Mouse (Mus musculus) adrenal gland, postnatal 14 days (tissue): ENCODE measurements around the gene Gm13278. TPM values are rescaled to one million over a fixed set of nuclear protein-coding genes. Genes with fewer than 3 reads are reported as not detected.
A peak's percentile ranks its signal among the peaks of the same experiment; 100 is the strongest.
"Not testable (repeated sequence)": the region's sequence is repeated elsewhere in the genome, so short reads cannot be mapped to it uniquely, and the experiment has no call there.

ENCODE experiments used
- DNase-seq: peaks from one replicate; pipeline ENCODE4 v3.0.0; 2021; ENCODE audit warnings: mixed read lengths
- total RNA-seq: library from RNA; stranded (reverse); gene quantifications from 2 replicates; pipeline ENCODE4 v1.2.3, GENCODE M21; 2021

The Gm13278 gene
- total RNA-seq, 1 experiment from 2014 or later = not detected

GRCm38 (mm10) chr4:88793936-88794675 is 2.8 kb downstream of the Gm13278 start, which contains the start of gene Gm13275:
Gene Gm13275 (plus strand): TSS chr4:88794487.
- DNase-seq = peak; percentile 52

DNA sequence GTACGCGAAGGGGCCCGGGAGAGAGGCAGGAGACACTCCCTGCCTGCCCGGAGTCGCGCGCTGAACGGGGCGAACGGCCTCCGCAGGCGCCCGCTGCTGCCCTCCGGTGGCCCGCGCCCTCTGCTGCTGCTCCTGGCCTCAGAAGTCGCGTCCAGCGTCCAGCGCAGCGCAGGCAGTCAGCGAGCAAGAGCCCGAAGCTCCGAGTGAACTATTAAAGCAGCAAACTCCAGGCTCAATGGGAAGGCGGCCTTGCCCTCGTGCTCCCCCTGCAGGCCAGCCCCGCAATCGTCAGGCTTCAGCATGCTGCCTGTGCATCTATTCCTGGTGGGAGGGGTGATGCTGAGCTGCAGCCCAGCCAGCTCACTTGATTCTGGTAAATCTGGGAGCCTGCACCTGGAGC is 5.7 kb downstream of the Gm13278 start, which contains the start of gene Gm13279:
Gene Gm13279 (plus strand): TSS at position 301 of the 400 bp plus-strand sequence.
- not testable (repeated sequence) for DNase-seq

GRCm38 (mm10) chr4:88799365-88799764 is 8.0 kb downstream of the Gm13278 start, which contains the start of gene Gm13285:
Gene Gm13285 (plus strand): TSS chr4:88799665.
- DNase-seq = not testable (repeated sequence)

DNA sequence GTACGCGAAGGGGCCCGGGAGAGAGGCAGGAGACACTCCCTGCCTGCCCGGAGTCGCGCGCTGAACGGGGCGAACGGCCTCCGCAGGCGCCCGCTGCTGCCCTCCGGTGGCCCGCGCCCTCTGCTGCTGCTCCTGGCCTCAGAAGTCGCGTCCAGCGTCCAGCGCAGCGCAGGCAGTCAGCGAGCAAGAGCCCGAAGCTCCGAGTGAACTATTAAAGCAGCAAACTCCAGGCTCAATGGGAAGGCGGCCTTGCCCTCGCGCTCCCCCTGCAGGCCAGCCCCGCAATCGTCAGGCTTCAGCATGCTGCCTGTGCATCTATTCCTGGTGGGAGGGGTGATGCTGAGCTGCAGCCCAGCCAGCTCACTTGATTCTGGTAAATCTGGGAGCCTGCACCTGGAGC is 11.6 kb downstream of the Gm13278 start, which contains the start of gene Gm13287:
Gene Gm13287 (plus strand): TSS at position 301 of the 400 bp plus-strand sequence.
- not testable (repeated sequence) for DNase-seq

DNA sequence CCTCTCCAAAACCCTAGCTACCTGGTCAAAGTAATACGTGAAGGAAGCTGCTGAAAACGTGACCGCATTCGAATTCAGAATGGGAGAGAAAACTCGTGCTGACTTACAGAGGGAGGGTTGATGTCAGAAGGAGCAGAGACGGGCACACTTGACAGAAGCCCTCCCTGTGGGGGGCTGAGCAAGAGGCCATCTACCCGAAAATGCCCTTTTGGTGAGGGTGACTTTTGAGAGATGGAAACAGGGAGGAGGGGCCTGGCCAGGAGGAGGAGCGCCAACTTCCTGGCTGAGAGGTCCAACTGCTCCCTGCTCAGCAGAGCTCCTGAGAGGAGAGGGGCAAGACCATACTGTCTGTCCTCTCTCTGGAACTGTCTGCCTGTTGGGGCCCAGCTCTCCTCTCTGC is 13.9 kb downstream of the Gm13278 start, which contains the start of gene Gm13288:
Gene Gm13288 (plus strand): TSS at position 301 of the 400 bp plus-strand sequence.
- DNase-seq = not testable (repeated sequence)

- peak; percentile 45 for DNase-seq
These were observed 14.4 kb downstream of the Gm13278 start for GRCm38 (mm10) chr4:88805761-88806160.

DNA sequence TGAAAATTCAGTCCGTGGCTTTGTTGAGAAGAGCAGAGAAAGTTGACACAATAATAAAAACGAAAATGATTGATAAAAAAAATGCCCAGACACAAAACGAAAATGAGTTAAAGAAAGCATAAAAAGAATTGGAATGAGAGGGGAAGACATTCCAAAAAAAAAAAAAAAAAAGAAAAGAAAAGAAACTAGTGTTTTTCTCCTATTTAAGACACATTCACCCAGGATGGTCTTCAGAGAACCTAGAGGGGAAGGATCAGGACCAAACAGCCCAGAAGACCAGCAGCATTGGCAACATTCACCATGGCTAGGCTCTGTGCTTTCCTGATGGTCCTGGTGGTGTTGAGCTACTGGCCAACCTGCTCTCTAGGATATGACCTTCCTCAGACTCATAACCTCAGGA is 24.6 kb downstream of the Gm13278 start, which contains the start of gene Ifna7:
Gene Ifna7 (plus strand): TSS at position 301 of the 400 bp plus-strand sequence.
- DNase-seq = no peak

DNA sequence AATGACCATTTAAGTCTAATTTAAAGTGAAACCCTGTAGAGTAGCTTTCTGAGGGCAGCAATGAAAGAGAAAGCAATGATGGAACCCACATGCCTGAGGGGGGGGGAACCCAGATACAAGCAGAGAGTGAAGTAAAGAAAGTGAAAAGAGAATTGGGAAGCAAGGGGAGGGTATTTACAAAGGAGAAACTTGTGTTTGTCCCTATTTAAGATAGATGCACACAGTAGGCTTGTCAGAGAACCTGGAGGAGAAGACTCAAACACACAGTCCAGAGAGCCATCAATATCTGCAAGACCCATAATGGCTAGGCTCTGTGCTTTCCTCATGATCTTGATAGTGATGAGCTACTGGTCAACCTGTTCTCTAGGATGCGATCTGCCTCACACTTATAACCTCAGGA is 28.3 kb downstream of the Gm13278 start, which contains the start of gene Ifna11:
Gene Ifna11 (plus strand): TSS at position 301 of the 400 bp plus-strand sequence.
- no peak for DNase-seq

GRCm38 (mm10) chr4:88822995-88823394 is 31.6 kb downstream of the Gm13278 start:
- DNase-seq = peak; percentile 14

DNA sequence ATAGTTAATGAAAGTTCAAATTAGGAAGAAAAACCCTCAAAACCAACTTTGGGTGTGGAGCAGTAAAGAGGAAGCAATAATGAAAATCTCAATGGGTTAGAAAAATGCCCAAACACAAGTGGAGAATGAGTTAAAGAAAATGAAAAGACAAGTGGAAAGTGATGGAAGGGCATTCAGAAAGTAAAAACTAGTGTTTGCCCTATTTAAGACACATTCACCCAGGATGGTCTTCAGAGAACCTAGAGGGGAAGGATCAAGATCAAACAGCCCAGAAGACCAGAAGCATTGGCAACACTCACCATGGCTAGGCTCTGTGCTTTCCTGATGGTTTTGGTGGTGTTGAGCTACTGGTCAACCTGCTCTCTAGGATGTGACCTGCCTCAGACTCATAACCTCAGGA is 35.8 kb downstream of the Gm13278 start, which contains the start of gene Ifna6:
Gene Ifna6 (plus strand): TSS at position 301 of the 400 bp plus-strand sequence.
- DNase-seq = not testable (repeated sequence)

GRCm38 (mm10) chr4:88830523-88830922 is 39.2 kb downstream of the Gm13278 start:
- peak; percentile 26 for DNase-seq

- not testable (repeated sequence) for DNase-seq
These were observed 43.9 kb downstream of the Gm13278 start, which contains the start of gene Ifna5 for GRCm38 (mm10) chr4:88835225-88835624. Gene Ifna5 (plus strand): TSS chr4:88835525.

- peak; percentile 12 for DNase-seq
These were observed 47.5 kb downstream of the Gm13278 start for GRCm38 (mm10) chr4:88838828-88839227.

GRCm38 (mm10) chr4:88840058-88840457 is 48.7 kb downstream of the Gm13278 start:
- no peak for DNase-seq

- DNase-seq = no peak
These were observed 50.1 kb downstream of the Gm13278 start, which contains the start of gene Ifna4 for GRCm38 (mm10) chr4:88841438-88841911. Gene Ifna4 (plus strand): TSS chr4:88841861.

Other genes starting within 250 kb of the Gm13278 start
- not detected in 2 replicates for gene Ifna15, start 233.3 kb upstream of the Gm13278 start, total RNA-seq
- not detected in 2 replicates for gene Ifna14, start 219.8 kb upstream of the Gm13278 start, total RNA-seq
- not detected in 2 replicates for gene Ifna9, start 199.2 kb upstream of the Gm13278 start, total RNA-seq
- not detected in 2 replicates for gene Ifna12, start 188.2 kb upstream of the Gm13278 start, total RNA-seq
- gene C87499, start 157.1 kb upstream of the Gm13278 start, total RNA-seq = not detected in 2 replicates
- not detected in 2 replicates for gene Ifna13, start 147.1 kb upstream of the Gm13278 start, total RNA-seq
- gene Ifna16, start 114.6 kb upstream of the Gm13278 start, total RNA-seq = not detected in 2 replicates
- not detected in 2 replicates for gene Ifna2, start 107.6 kb upstream of the Gm13278 start, total RNA-seq
- gene Ifnab, start 100.2 kb upstream of the Gm13278 start, total RNA-seq = not detected in 2 replicates
- gene Gm26566, start 69.7 kb upstream of the Gm13278 start, total RNA-seq = 0.49 and 0.89 TPM in 2 replicates
- gene Klhl9, start 69.1 kb upstream of the Gm13278 start, total RNA-seq = 72.3 and 74.9 TPM in 2 replicates
- gene Gm13271, start 36.7 kb upstream of the Gm13278 start, total RNA-seq = not detected in 2 replicates
- not detected in 2 replicates for gene Gm13283, start 31.4 kb upstream of the Gm13278 start, total RNA-seq
- not detected in 2 replicates for gene Gm13290, start 17.7 kb upstream of the Gm13278 start, total RNA-seq
- gene Gm13289, start 14.6 kb upstream of the Gm13278 start, total RNA-seq = not detected in 2 replicates
- not detected in 2 replicates for gene Gm13272, start 11.7 kb upstream of the Gm13278 start, total RNA-seq
- gene Ifnz, start 9.4 kb upstream of the Gm13278 start, total RNA-seq = not detected in 2 replicates
- gene Gm13276, start 5.8 kb upstream of the Gm13278 start, total RNA-seq = not detected in 2 replicates
- gene Gm13277, start 2.9 kb upstream of the Gm13278 start, total RNA-seq = not detected in 2 replicates
- not detected in 2 replicates for gene Gm13275, start 2.9 kb downstream of the Gm13278 start, total RNA-seq
- gene Gm13279, start 5.8 kb downstream of the Gm13278 start, total RNA-seq = not detected in 2 replicates
- 0.22 TPM in 1 of 2 replicates, not detected in the other for gene Gm13285, start 8.1 kb downstream of the Gm13278 start, total RNA-seq
- not detected in 2 replicates for gene Gm13287, start 11.7 kb downstream of the Gm13278 start, total RNA-seq
- not detected in 2 replicates for gene Gm13288, start 14.0 kb downstream of the Gm13278 start, total RNA-seq
- not detected in 2 replicates for gene Ifna7, start 24.7 kb downstream of the Gm13278 start, total RNA-seq
- gene Ifna11, start 28.4 kb downstream of the Gm13278 start, total RNA-seq = not detected in 2 replicates
- not detected in 2 replicates for gene Ifna6, start 35.9 kb downstream of the Gm13278 start, total RNA-seq
- not detected in 2 replicates for gene Ifna5, start 44.0 kb downstream of the Gm13278 start, total RNA-seq
- gene Ifna4, start 50.3 kb downstream of the Gm13278 start, total RNA-seq = not detected in 2 replicates
- not detected in 2 replicates for gene Ifna1, start 58.5 kb downstream of the Gm13278 start, total RNA-seq
- gene Ifne, start 88.7 kb downstream of the Gm13278 start, total RNA-seq = not detected in 2 replicates